Mouse (Mus musculus): Measurements from ENCODE around the gene Naa20. TPM values are rescaled to one million over a fixed set of nuclear protein-coding genes. Genes with fewer than 3 reads are reported as not detected.

Gene Naa20
- 69.9 and 75.7 TPM in 2 replicates for total RNA-seq (2017)

GRCm38 (mm10) chr2:145901861-145902260 is at the start of gene Naa20:
Gene Naa20 (plus strand): TSS chr2:145902099.
- ATAC-seq (replicated peaks; ENCODE audit: low read depth, poor library complexity, severe bottlenecking) = no peak

- ATAC-seq (replicated peaks; ENCODE audit: low read depth, poor library complexity, severe bottlenecking) = no peak
Measured at GRCm38 (mm10) chr2:145855831-145856230, 46.1 kb upstream of the Naa20 start.

GRCm38 (mm10) chr2:145857864-145858263 is 44.0 kb upstream of the Naa20 start:
- no peak for ATAC-seq (replicated peaks; ENCODE audit: low read depth, poor library complexity, severe bottlenecking)

GRCm38 (mm10) chr2:145859442-145859931 is 42.4 kb upstream of the Naa20 start:
- ATAC-seq (replicated peaks; ENCODE audit: low read depth, poor library complexity, severe bottlenecking) = peak; percentile 86

GRCm38 (mm10) chr2:145859932-145860801 is 41.7 kb upstream of the Naa20 start:
- peak; percentile 74 for ATAC-seq (replicated peaks; ENCODE audit: low read depth, poor library complexity, severe bottlenecking)

- ATAC-seq (replicated peaks; ENCODE audit: low read depth, poor library complexity, severe bottlenecking) = no peak
Measured at GRCm38 (mm10) chr2:145861193-145862123, 40.4 kb upstream of the Naa20 start.

- no peak for ATAC-seq (replicated peaks; ENCODE audit: low read depth, poor library complexity, severe bottlenecking)
Measured at GRCm38 (mm10) chr2:145862206-145862817, 39.6 kb upstream of the Naa20 start.

GRCm38 (mm10) chr2:145865344-145865743 is 36.6 kb upstream of the Naa20 start:
- ATAC-seq (replicated peaks; ENCODE audit: low read depth, poor library complexity, severe bottlenecking) = no peak

GRCm38 (mm10) chr2:145866238-145866637 is 35.7 kb upstream of the Naa20 start:
- peak; percentile 47; the same call in 1 of the 2 replicates for ATAC-seq (replicated peaks; ENCODE audit: low read depth, poor library complexity, severe bottlenecking)

GRCm38 (mm10) chr2:145866695-145867449 is 35.0 kb upstream of the Naa20 start:
- peak; percentile 80 for ATAC-seq (replicated peaks; ENCODE audit: low read depth, poor library complexity, severe bottlenecking)

- no peak for ATAC-seq (replicated peaks; ENCODE audit: low read depth, poor library complexity, severe bottlenecking)
Measured at GRCm38 (mm10) chr2:145871308-145871707, 30.6 kb upstream of the Naa20 start.

- no peak for ATAC-seq (replicated peaks; ENCODE audit: low read depth, poor library complexity, severe bottlenecking)
Measured at GRCm38 (mm10) chr2:145872099-145872498, 29.8 kb upstream of the Naa20 start.

- ATAC-seq (replicated peaks; ENCODE audit: low read depth, poor library complexity, severe bottlenecking) = no peak
Measured at GRCm38 (mm10) chr2:145873953-145874352, 27.9 kb upstream of the Naa20 start.

GRCm38 (mm10) chr2:145874879-145875482 is 26.9 kb upstream of the Naa20 start:
- no peak for ATAC-seq (replicated peaks; ENCODE audit: low read depth, poor library complexity, severe bottlenecking)

- ATAC-seq (replicated peaks; ENCODE audit: low read depth, poor library complexity, severe bottlenecking) = no peak
Measured at GRCm38 (mm10) chr2:145877191-145877590, 24.7 kb upstream of the Naa20 start.

GRCm38 (mm10) chr2:145880887-145881747 is 20.8 kb upstream of the Naa20 start:
- peak; percentile 34; the same call in 1 of the 2 replicates for ATAC-seq (replicated peaks; ENCODE audit: low read depth, poor library complexity, severe bottlenecking)

- ATAC-seq (replicated peaks; ENCODE audit: low read depth, poor library complexity, severe bottlenecking) = no peak
Measured at GRCm38 (mm10) chr2:145881932-145882331, 20.0 kb upstream of the Naa20 start.

- ATAC-seq (replicated peaks; ENCODE audit: low read depth, poor library complexity, severe bottlenecking) = no peak
Measured at GRCm38 (mm10) chr2:145882398-145882797, 19.5 kb upstream of the Naa20 start.
